Mouse (Mus musculus) kidney, embryonic 16.5 days (tissue): Measurements from ENCODE around the gene Ltf. TPM values are rescaled to one million over a fixed set of nuclear protein-coding genes. Genes with fewer than 3 reads are reported as not detected.

ENCODE experiments used
- ATAC-seq: fragments of 200-750 bp; cut with Nextera tagmentation; 2 replicates; pipeline ENCODE4 v1.8.0; 2017; ENCODE audit warnings: moderate TSS enrichment; ENCODE audit not compliant: low FRiP score, low TSS enrichment
- H3K27ac ChIP-seq: fragments of 300-500 bp; sonication (generic); 2 replicates; pipeline ENCODE4 v1.5.1; 2014; ENCODE audit warnings: low read length
- H3K27me3 ChIP-seq: fragments of 300-500 bp; sonication (generic); 2 replicates; pipeline ENCODE4 v1.6.1; 2014; ENCODE audit warnings: low read length, control low read depth, mixed read lengths; ENCODE audit not compliant: insufficient read depth
- H3K36me3 ChIP-seq: fragments of 300-500 bp; sonication (generic); 2 replicates; pipeline ENCODE4 v1.6.1; 2014; ENCODE audit warnings: low read length, control low read depth, mixed read lengths; ENCODE audit not compliant: insufficient read depth
- H3K4me1 ChIP-seq: fragments of 300-500 bp; sonication (generic); 2 replicates; pipeline ENCODE4 v1.6.1; 2014; ENCODE audit warnings: low read length, control low read depth, mixed read lengths; ENCODE audit not compliant: insufficient read depth
- H3K4me2 ChIP-seq: fragments of 300-500 bp; sonication (generic); replicated peaks from 2 replicates; pipeline ENCODE4 v1.6.1; 2014; ENCODE audit warnings: low read depth, low read length
- H3K4me3 ChIP-seq: fragments of 300-500 bp; sonication (generic); 2 replicates; pipeline ENCODE4 v1.5.1; 2014; ENCODE audit warnings: mild to moderate bottlenecking, low read length
- H3K9ac ChIP-seq: fragments of 300-500 bp; sonication (generic); replicated peaks from 2 replicates; pipeline ENCODE4 v1.6.1; 2014; ENCODE audit warnings: low read length
- H3K9me3 ChIP-seq: fragments of 300-500 bp; sonication (generic); 2 replicates; pipeline ENCODE4 v1.6.1; 2016; ENCODE audit warnings: low read length, control low read depth
- WGBS: fragments of 180-500 bp; shearing (Covaris S2); extraction: QIAGEN DNeasy Blood & Tissue Kit; methylation state at CpG from one replicate; pipeline ENCODE4 v1.1.7; 2014; 5-methylcytosine and 5-hydroxymethylcytosine counted together
- polyA plus RNA-seq: library from polyadenylated mRNA; unstranded; fragments of >200 nt; fragmentation: Nextera tagmentation; extraction: Ambion mirVana; gene quantifications from 2 replicates; pipeline ENCODE4 v1.2.1, GENCODE M21; 2015

Ltf gene
- polyA plus RNA-seq, 1 experiment from 2014 or later, result 1.8 TPM

- H3K36me3 ChIP-seq, result no peaks in the 10 kb centered on the region
- H3K9me3 ChIP-seq, result no peaks in the 10 kb centered on the region
- H3K27me3 ChIP-seq, result no peaks in the 10 kb centered on the region
- H3K4me1 ChIP-seq, result peaks cover 11% of the 10 kb centered on the region; the same call in 1 of the 2 replicates
- WGBS, result 63% methylated on average over 29 of the region's 29 CpGs
- no peak overlapping the region for H3K27ac ChIP-seq
- H3K9ac ChIP-seq, result peak overlapping the region; percentile 63
- H3K4me2 ChIP-seq, result peak overlapping the region; percentile 59
- ATAC-seq, result peak; percentile 28; the same call in 1 of the 2 replicates
- H3K4me3 ChIP-seq, result peak overlapping the region; percentile 50
Observed at GRCm38 (mm10) chr9:111055800-111056518, 36.9 kb downstream of the Ltf start.

DNA sequence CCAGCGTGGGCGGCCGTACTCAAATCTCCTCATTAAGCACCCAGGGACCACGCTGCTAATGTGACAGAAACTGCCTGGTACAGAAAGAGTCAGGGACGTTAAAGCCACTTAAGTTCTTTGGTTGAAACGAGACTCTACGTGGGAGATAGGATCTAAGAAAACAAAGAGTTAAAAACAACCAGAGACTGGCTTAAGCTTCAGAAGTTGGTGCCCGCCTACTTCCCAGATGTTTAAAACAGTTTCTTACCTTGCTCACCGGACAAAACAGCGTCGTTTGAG, 37.4 kb downstream of the Ltf start:
- ATAC-seq, result no peak
- Histone ChIP-seq H3K4me2 (peak overlapping the region; percentile 59), H3K27ac (no peak overlapping the region), H3K9ac (peak overlapping the region; percentile 63), H3K4me1 (peaks cover 11% of the 10 kb centered on the region; the same call in 1 of the 2 replicates), H3K36me3 (no peaks in the 10 kb centered on the region), H3K9me3 (no peaks in the 10 kb centered on the region), H3K27me3 (no peaks in the 10 kb centered on the region), H3K4me3 (peak overlapping the region; percentile 50)
- WGBS, result 4% methylated on average over 11 of the region's 11 CpGs

DNA sequence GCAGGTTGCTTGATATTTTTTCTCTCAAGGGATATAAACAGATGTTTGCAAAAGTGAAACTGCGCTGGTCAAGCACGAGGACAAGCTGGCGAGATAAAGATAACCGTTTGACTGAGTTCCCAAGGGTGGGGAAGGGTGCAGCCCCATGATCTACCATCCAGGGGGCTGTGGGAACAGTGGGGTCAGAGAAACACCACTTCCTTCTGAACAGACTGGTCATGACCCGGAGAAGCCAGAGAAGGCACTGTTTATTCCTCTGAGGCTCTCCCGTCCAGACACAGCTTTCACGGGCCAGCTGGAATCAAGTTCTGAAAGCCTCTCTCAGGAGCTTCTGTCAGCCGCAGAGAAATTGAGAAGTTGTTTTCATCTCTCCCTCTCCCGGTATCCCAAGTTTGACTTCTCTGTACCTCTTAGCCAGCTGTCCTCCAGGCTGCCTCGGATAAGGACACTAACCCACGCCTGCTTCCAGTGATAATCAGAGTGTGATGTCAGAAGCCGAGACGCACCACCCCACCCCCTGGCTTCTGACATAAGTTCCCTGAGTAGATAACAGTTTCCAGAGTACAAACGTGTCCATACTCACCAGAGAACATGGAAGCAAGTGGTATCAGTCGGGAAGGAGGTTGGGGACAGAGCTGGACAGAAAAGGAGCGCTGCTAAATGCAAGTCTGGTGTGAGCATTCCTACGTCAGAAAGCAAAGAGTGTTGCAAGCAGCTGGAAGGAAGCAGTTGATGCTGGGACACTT, 37.9 kb downstream of the Ltf start, which contains the start of gene Ccrl2:
TSS of gene Ccrl2 (minus strand) at position 722 of the 746 bp plus-strand sequence.
- peak within 1 kb of the TSS; percentile 63 for H3K9ac ChIP-seq
- no peaks in the 10 kb centered on the region for H3K36me3 ChIP-seq
- peaks cover 11% of the 10 kb centered on the region; the same call in 1 of the 2 replicates for H3K4me1 ChIP-seq
- H3K4me2 ChIP-seq, result peak within 1 kb of the TSS; percentile 59
- peak within 1 kb of the TSS; percentile 50 for H3K4me3 ChIP-seq
- no peak within 1 kb of the TSS for H3K27ac ChIP-seq
- H3K9me3 ChIP-seq, result no peaks in the 10 kb centered on the region
- peak; percentile 55; the same call in 1 of the 2 replicates for ATAC-seq
- no peaks in the 10 kb centered on the region for H3K27me3 ChIP-seq
- WGBS, result 13% methylated on average over 17 of the region's 17 CpGs

GRCm38 (mm10) chr9:111057544-111058370, 38.7 kb downstream of the Ltf start:
- ATAC-seq, result peak; percentile 43; the same call in 1 of the 2 replicates
- Histone ChIP-seq H3K4me2 (peak overlapping the region; percentile 59), H3K9ac (no peak overlapping the region), H3K36me3 (no peaks in the 10 kb centered on the region), H3K9me3 (no peaks in the 10 kb centered on the region), H3K27ac (no peak overlapping the region), H3K4me1 (peaks cover 11% of the 10 kb centered on the region; the same call in 1 of the 2 replicates), H3K4me3 (peak overlapping the region; percentile 50; the same call in 1 of the 2 replicates), H3K27me3 (no peaks in the 10 kb centered on the region)
- 50% methylated on average over 14 of the region's 14 CpGs for WGBS

GRCm38 (mm10) chr9:111058943-111059556, 40.0 kb downstream of the Ltf start:
- Histone ChIP-seq H3K4me1 (peaks cover 11% of the 10 kb centered on the region; the same call in 1 of the 2 replicates), H3K36me3 (no peaks in the 10 kb centered on the region), H3K4me3 (no peak overlapping the region), H3K27me3 (no peaks in the 10 kb centered on the region), H3K27ac (no peak overlapping the region), H3K9ac (no peak overlapping the region), H3K4me2 (no peak overlapping the region), H3K9me3 (no peaks in the 10 kb centered on the region)
- WGBS, result 42% methylated on average over 10 of the region's 10 CpGs
- no peak for ATAC-seq

DNA sequence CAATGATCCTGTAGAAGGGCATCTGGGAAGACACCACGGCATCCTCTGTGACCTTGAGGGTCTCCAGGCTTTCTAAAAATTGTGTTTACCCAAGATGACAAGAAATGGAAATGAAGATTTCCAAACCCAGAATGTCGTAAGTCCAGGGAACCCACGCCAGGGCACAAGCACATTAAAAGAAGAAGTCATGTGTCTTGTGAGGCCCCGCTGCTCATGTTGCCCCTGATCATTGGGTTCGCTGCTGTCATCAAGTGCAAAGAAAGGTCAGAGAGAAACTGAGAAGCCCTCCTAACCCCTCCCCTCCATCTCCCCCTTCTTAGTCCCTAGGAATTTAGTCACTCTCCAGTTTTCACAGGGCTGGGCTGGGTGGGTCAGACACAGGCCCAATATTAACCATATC, 43.8 kb downstream of the Ltf start:
- Histone ChIP-seq H3K27me3 (no peaks in the 10 kb centered on the region), H3K4me3 (no peak overlapping the region), H3K9ac (no peak overlapping the region), H3K27ac (no peak overlapping the region), H3K9me3 (no peaks in the 10 kb centered on the region), H3K4me2 (no peak overlapping the region), H3K36me3 (no peaks in the 10 kb centered on the region), H3K4me1 (no peaks in the 10 kb centered on the region)
- WGBS, result 46% methylated on average over 5 of the region's 5 CpGs
- no peak for ATAC-seq

- H3K27ac ChIP-seq, result no peak overlapping the region
- H3K4me2 ChIP-seq, result no peak overlapping the region
- H3K9ac ChIP-seq, result no peak overlapping the region
- 72% methylated on average over 4 of the region's 4 CpGs for WGBS
- H3K27me3 ChIP-seq, result no peaks in the 10 kb centered on the region
- H3K36me3 ChIP-seq, result no peaks in the 10 kb centered on the region
- H3K9me3 ChIP-seq, result no peaks in the 10 kb centered on the region
- H3K4me1 ChIP-seq, result 0 out of 2 replicates have a peak, but pooled peaks cover 3% of the 10 kb centered on the region
- no peak for ATAC-seq
- no peak overlapping the region for H3K4me3 ChIP-seq
Observed at GRCm38 (mm10) chr9:111067052-111067451, 48.0 kb downstream of the Ltf start.

DNA sequence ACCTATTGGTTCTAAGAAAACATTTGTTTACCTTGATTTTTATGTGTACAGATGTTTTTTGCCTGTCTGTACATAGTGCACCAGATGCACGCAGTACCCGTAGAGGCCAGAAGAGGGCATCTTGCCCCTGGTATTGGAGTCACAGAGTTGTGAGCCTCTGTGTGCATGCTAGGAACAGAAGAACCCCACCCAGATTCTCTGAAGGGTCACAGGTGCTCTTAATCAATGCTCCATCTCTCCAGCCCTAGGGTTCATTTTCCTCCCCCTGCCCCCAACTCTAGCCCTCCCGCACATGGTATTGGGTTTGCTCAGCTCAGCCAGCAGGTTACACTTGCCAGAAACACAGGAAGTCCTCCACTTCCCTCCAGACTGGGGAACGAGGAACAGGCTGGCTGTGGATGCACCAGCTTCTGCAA, 51.5 kb downstream of the Ltf start:
- no peak overlapping the region for H3K9ac ChIP-seq
- no peaks in the 10 kb centered on the region for H3K27me3 ChIP-seq
- peaks cover 9% of the 10 kb centered on the region for H3K9me3 ChIP-seq
- no peaks in the 10 kb centered on the region for H3K36me3 ChIP-seq
- no peak overlapping the region for H3K4me3 ChIP-seq
- H3K4me1 ChIP-seq, result 0 out of 2 replicates have a peak, but pooled peaks cover 3% of the 10 kb centered on the region
- H3K27ac ChIP-seq, result no peak overlapping the region
- peak; percentile 27; the same call in 1 of the 2 replicates for ATAC-seq
- H3K4me2 ChIP-seq, result no peak overlapping the region
- 29% methylated on average over 4 of the region's 4 CpGs for WGBS

DNA sequence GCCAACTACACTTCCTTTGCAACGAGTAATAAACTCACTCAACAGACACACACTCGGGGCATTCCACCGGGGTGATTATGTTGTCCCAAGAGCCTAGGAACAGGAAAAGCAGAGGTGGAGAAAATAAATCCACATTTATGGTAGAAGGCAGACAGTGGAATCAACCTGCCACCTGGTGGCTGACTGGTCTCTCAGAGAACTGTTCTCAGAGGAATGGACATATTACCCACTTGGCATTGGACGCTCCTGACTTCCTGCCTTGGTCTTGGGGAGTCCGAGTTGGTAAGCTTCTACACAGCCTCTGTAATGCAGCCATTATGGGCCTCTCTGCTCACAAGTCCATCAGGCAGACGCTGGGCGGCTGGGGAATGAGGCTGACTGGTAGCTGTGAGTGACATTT, 53.1 kb downstream of the Ltf start:
- WGBS, result 33% methylated on average over 7 of the region's 7 CpGs
- Histone ChIP-seq H3K4me2 (no peak overlapping the region), H3K4me3 (no peak overlapping the region), H3K9me3 (peaks cover 9% of the 10 kb centered on the region), H3K27me3 (no peaks in the 10 kb centered on the region), H3K27ac (no peak overlapping the region), H3K9ac (no peak overlapping the region), H3K4me1 (0 out of 2 replicates have a peak, but pooled peaks cover 3% of the 10 kb centered on the region), H3K36me3 (no peaks in the 10 kb centered on the region)
- no peak for ATAC-seq
